Mouse (Mus musculus): ENCODE measurements around the gene Scgb2b27. TPM values are rescaled to one million over a fixed set of nuclear protein-coding genes. Genes with fewer than 3 reads are reported as not detected.
"Not testable (repeated sequence)": the region's sequence is repeated elsewhere in the genome, so short reads cannot be mapped to it uniquely, and the experiment has no call there.

Scgb2b27 gene
- total RNA-seq (2018; cell fraction: chromatin; rRNA removed) = not detected
- not detected for total RNA-seq (2018; cell fraction: cytosol; rRNA removed)
- not detected for total RNA-seq (2018; cell fraction: nucleus; rRNA removed)
- polyA plus RNA-seq (2018) = not detected in 3 replicates

DNA sequence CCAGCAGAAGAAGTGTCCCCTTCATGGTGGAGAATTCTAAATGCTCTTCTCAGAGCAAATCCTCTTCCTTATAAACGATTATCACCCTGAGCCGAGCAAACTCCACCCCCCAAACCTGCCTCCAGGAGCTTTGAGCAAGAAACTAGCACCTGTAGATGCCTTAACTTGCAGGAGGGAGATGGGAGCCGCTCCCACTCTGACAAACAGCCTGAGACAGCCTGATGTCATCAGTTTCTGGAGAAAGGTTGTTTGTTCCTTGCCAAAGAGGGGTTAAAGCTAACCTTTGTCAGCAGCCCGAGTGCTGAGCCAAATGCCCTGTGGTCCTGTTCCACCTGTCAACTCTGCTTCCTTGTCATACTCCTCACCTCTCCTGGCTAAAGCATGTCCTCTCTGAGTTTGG lies at the start of gene Scgb2b27:
Scgb2b27 (minus strand) TSS at position 101 of the 400 bp plus-strand sequence.
- H3K27ac ChIP-seq = no peak within 1 kb of the TSS
- no peaks in the 10 kb centered on the region for H3K36me3 ChIP-seq (ENCODE audit: inconsistent target)
- 79% methylated on average over 4 of the region's 4 CpGs for WGBS (ENCODE audit: missing documents)
- no peaks in the 10 kb centered on the region for H3K79me2 ChIP-seq (ENCODE audit: inconsistent target)
- no peak within 1 kb of the TSS for H3K4me3 ChIP-seq (ENCODE audit: inconsistent target)

DNA sequence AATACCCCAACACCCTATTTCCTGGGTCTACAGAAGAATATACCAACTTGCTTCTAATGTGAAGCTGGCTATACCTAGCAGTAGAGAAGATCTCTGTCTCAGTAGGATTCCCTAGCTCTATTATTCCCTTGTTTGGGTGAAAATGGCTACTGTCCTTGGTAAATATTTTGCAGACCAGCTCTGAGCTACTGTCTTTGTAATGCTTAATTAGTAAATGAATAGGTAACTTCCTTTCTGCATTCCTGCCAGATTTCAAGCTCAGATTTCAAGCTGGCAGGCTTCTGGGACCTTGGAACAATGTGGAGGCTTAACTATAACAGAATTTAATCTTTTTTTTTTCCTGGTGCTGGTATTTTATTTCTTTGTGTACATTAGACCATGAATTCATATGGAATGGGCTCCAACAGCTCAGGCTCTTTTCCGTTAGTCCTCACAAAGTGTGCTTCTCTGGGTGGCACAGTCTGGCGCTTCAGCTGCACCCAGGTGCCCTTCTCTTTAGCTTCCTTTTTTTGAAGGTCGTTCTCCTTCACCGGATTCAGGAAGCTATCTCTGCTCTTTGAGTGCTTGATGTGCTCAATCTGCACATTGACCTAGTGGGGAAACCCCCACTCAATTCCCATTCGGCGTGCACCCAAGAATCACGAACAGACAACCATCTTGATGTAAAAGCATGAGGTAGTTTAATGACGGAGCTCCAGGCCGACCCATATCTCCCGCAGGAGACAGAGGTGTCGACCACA lies 22.5 kb upstream of the Scgb2b27 start:
- 86% methylated on average over 8 of the region's 11 CpGs for WGBS (ENCODE audit: missing documents)
- H3K79me2 ChIP-seq (ENCODE audit: inconsistent target); H3K36me3 ChIP-seq (ENCODE audit: inconsistent target); H3K4me3 ChIP-seq (ENCODE audit: inconsistent target); H3K27ac ChIP-seq: not testable (repeated sequence)

DNA sequence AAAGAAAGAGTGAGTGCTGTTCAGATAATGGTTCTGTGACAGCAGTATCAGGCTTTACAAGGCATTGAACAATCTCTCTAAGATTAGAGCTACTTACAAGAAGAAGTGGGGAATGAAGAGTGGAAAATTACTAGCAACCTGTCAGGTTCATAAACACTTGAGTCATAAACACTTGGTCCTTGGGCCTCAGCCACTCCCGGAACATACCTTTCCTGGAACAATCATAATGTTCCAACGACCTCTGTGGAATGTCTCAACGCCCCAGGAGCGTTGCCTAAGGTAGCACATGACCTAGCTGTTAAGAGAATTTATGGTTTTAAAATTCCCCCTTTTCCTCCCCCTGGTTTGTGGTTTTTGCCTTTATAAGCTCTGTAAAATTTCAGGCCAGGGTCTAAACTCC lies 20.8 kb upstream of the Scgb2b27 start:
- WGBS (ENCODE audit: missing documents) = no CpG with 5 or more reads among the region's 4 CpGs
- not testable (repeated sequence) for H3K27ac ChIP-seq; H3K36me3 ChIP-seq (ENCODE audit: inconsistent target); H3K4me3 ChIP-seq (ENCODE audit: inconsistent target); H3K79me2 ChIP-seq (ENCODE audit: inconsistent target)

DNA sequence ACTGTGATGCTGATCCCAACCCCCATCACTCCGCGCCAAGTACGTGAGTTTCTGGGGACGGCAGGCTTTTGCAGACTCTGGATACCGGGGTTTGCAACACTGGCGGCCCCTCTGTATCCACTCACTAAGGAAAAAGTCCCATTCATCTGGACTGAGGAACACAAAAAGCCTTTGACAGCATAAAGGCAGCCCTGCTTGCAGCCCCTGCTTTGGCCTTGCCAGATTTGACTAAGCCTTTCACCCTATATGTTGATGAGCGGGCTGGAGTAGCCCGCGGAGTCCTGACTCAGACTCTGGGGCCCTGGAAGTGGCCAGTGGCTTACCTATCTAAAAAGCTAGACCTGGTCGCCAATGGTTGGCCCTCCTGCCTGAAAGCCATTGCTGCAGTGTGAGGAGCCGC lies 16.3 kb upstream of the Scgb2b27 start:
- Histone ChIP-seq H3K79me2 (ENCODE audit: inconsistent target) (no peaks in the 10 kb centered on the region), H3K36me3 (ENCODE audit: inconsistent target) (no peaks in the 10 kb centered on the region), H3K27ac (no peak overlapping the region), H3K4me3 (ENCODE audit: inconsistent target) (no peak overlapping the region)
- WGBS (ENCODE audit: missing documents) = 95% methylated on average over 11 of the region's 11 CpGs

DNA sequence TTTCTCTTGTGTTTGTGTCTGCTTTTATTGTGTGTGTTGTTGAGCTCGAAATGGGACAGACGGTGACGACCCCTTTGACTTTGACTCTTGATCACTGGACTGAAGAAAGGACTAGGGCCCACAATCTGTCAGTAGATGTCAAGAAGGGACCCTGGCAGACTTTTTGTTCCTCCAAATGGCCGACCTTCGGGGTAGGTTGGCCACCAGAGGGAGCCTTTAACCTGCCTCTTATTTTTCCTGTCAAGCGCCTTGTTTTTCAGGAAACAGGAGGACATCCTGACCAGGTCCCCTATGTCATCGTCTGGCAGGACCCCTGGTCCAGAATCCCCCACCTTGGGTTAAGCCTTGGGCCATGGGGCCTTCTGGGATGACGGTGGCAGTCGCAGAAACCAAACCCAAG lies 13.5 kb upstream of the Scgb2b27 start:
- WGBS (ENCODE audit: missing documents) = 87% methylated on average over 9 of the region's 9 CpGs
- not testable (repeated sequence) for H3K4me3 ChIP-seq (ENCODE audit: inconsistent target); H3K36me3 ChIP-seq (ENCODE audit: inconsistent target); H3K79me2 ChIP-seq (ENCODE audit: inconsistent target); H3K27ac ChIP-seq

DNA sequence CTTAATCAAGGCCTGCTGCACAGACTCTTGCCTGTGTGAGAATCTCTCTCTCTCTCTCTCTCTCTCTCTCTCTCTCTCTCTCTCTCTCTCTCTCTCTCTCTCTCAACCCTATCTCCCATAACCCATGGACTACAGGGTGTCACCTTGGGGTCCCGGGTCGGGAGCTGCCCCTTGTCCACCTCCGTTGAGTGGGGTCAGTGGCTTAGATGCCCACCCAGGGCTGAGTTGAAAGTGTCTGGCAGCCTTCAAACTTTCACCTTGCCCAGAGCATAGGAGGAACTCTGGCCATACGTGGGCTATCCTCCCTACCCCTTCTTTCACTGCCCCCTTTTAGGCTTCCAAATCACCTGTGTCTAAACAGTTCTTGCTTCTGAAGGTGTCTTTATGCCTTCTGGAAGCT lies 11.9 kb upstream of the Scgb2b27 start:
- Histone ChIP-seq H3K27ac (no peak overlapping the region), H3K4me3 (ENCODE audit: inconsistent target) (no peak overlapping the region), H3K79me2 (ENCODE audit: inconsistent target) (no peaks in the 10 kb centered on the region), H3K36me3 (ENCODE audit: inconsistent target) (no peaks in the 10 kb centered on the region)
- WGBS (ENCODE audit: missing documents) = 94% methylated on average over 2 of the region's 4 CpGs

DNA sequence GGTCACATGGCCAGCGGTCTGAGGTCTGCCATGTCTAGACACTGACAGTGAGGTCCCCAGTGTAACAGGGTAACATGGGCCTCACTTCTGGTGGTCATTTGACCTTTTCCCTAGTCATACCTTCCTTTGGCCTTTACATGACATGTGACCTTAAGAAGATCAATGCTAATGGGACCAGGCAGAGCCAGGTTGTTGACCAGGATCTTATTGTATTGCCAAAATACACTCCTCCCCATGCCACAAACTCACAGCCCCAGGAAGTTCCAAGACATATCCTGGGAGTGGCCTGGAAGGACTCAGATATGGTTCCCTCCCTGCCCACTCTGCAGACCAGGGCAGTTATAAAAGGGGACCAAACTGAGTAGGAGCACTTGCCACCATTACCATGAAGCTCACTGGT lies 7.4 kb upstream of the Scgb2b27 start, which contains the start of gene Scgb1b27:
Scgb1b27 (plus strand) TSS at position 301 of the 400 bp plus-strand sequence.
- H3K27ac ChIP-seq; H3K79me2 ChIP-seq (ENCODE audit: inconsistent target); H3K36me3 ChIP-seq (ENCODE audit: inconsistent target); H3K4me3 ChIP-seq (ENCODE audit: inconsistent target): not testable (repeated sequence)
- WGBS (ENCODE audit: missing documents) = 88% methylated on average over 1 of the region's 1 CpGs

DNA sequence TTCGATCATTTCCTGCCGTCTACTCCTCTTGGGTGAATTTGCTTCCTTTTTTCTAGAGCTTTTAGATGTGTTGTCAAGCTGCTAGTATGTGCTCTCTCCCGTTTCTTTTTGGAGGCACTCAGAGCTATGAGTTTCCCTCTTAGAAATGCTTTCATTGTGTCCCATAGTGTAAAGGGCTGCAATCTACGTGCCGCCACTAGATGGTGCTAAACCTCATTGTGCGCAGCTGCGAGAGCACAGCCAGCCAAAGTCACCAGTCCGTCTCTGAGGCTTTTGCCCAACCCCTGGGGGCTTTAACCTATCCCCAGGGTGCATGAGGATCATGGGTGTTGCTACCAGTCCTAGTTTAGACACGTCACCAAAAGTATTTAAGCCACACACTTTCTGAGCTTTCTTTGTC lies 31.5 kb downstream of the Scgb2b27 start:
- H3K79me2 ChIP-seq (ENCODE audit: inconsistent target); H3K4me3 ChIP-seq (ENCODE audit: inconsistent target); H3K27ac ChIP-seq; H3K36me3 ChIP-seq (ENCODE audit: inconsistent target): not testable (repeated sequence)
- WGBS (ENCODE audit: missing documents) = 18% methylated on average over 2 of the region's 9 CpGs

Other genes with a start within 250 kb of the Scgb2b27 start
- gene Scgb2b26, start 68.9 kb downstream of the Scgb2b27 start, polyA plus RNA-seq (2018) = not detected in 3 replicates
- gene Scgb1b27, start 7.5 kb upstream of the Scgb2b27 start, polyA plus RNA-seq (2018) = not detected in 3 replicates
- not detected in 3 replicates for gene Scgb1b30, start 81.5 kb upstream of the Scgb2b27 start, polyA plus RNA-seq (2018)
- 1.1 to 5.6 TPM (median 1.5 TPM) in 3 replicates for gene Wtip, start 119.3 kb upstream of the Scgb2b27 start, polyA plus RNA-seq (2018)
- 45.4 to 81.1 TPM (median 48.6 TPM) in 3 replicates for gene Uba2, start 155.7 kb upstream of the Scgb2b27 start, polyA plus RNA-seq (2018)
- gene Pdcd2l, start 182.7 kb upstream of the Scgb2b27 start, polyA plus RNA-seq (2018) = 15.9 to 29.8 TPM (median 24.8 TPM) in 3 replicates
- 200 to 488 TPM (median 296 TPM) in 3 replicates for gene Gpi1, start 216.4 kb upstream of the Scgb2b27 start, polyA plus RNA-seq (2018)
- gene Gm6096, start 237.1 kb upstream of the Scgb2b27 start, polyA plus RNA-seq (2018) = not detected in 3 replicates